Mouse (Mus musculus) heart, postnatal 4 days (tissue): ENCODE measurements around the gene Sae1. TPM values are rescaled to one million over a fixed set of nuclear protein-coding genes. Genes with fewer than 3 reads are reported as not detected.
"Not testable (repeated sequence)": the region's sequence is repeated elsewhere in the genome, so short reads cannot be mapped to it uniquely, and the experiment has no call there.

Source experiments
- DNase-seq: peaks from one replicate; pipeline ENCODE4 v3.0.0; 2021
- total RNA-seq, 2 experiments: library from RNA; stranded (reverse); gene quantifications; 2 replicates each; pipeline ENCODE4 v1.2.3; 2021

Gene Sae1
- total RNA-seq, 2 experiments from 2014 or later = 105 to 110 TPM

DNA sequence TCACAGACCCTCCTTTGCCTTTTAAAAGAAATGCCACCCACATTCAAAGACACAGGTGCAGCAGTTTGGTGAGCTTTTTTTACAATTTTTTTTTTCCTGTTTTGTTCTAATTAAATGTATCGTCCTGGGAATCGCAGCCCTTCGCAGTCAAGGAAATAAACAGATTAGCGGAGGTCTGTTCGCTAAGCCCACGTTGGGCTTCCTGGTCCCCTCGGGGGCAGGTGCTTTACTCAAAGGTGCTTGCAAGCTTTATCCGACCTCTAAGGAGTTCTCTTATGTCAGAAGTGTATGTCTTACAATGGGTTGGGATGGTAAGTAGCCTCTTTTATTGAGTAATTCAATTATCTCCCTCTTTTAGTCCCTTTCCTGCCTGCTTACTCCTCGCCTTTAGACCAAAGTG lies 14.8 kb upstream of the Sae1 start:
- no peak for DNase-seq

DNA sequence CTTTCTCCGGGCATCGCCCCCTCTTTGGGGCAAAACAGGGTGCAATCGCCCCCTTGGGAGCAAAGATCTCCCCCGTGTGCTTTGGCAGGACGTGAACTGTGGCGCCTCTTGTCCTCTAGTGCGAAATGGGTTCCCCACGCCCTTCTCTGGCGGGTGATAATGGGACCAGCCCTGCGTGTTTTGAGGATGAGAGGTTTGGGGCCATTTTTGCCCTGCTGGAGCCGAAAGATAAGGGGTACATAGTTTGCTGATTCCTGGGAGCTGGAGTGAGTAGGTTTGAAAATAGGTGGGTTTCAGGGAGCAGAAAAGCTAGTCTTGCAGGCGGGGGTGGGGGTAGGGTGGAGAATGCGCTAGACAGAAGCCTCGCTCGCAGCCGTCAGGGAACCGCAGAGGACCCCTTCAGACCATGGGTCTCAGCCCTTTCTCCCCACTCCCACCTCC lies 14.4 kb upstream of the Sae1 start:
- peak; percentile 57 for DNase-seq

DNA sequence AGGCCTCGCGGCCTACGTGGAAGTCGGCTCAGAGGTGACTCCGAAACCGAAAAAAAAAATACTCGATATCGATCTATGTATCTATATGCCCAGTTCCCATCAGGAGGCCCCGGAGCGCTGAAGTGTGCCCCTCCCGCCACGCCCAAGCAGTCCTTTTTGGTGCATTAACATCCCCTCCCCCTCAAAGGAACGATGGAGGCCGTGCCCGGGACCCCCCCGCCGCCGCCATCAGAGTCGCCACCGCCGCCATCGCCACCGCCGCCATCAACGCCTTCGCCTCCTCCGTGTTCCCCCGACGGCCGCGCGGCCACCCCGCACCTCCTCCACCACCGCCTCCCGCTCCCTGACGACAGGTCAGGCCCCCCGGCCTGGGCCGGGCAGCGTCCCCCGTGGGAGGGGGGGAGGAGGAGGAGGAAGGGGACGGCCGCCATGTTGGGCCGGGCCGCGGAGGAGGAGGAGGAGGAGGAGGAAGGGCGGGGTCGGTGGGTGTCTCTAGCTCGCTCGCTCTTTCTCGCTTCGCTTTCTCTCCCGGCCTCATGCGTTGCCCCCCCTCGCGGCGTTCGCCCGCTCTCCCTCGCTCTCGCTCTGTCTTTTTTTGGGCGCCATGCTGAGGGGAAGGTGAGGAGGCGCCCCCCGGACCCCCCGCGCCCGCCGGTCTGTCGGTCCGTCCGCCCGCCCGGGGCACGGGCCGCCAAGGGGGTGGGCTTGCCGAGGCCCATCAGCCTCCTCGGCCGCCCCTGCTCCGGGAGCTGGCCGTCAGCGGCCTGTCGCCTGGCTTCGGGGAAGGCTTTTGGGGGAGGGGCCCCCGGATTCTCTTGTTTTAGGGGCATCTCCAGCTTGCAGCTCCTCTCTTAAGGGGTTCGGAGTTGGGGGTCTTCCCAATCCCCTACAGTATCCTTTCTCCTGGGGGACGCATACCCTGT lies 13.3 kb upstream of the Sae1 start, which contains the start of gene Zc3h4:
TSS of gene Zc3h4 (plus strand) at position 222 of the 923 bp plus-strand sequence.
- DNase-seq = peak; percentile 92

DNA sequence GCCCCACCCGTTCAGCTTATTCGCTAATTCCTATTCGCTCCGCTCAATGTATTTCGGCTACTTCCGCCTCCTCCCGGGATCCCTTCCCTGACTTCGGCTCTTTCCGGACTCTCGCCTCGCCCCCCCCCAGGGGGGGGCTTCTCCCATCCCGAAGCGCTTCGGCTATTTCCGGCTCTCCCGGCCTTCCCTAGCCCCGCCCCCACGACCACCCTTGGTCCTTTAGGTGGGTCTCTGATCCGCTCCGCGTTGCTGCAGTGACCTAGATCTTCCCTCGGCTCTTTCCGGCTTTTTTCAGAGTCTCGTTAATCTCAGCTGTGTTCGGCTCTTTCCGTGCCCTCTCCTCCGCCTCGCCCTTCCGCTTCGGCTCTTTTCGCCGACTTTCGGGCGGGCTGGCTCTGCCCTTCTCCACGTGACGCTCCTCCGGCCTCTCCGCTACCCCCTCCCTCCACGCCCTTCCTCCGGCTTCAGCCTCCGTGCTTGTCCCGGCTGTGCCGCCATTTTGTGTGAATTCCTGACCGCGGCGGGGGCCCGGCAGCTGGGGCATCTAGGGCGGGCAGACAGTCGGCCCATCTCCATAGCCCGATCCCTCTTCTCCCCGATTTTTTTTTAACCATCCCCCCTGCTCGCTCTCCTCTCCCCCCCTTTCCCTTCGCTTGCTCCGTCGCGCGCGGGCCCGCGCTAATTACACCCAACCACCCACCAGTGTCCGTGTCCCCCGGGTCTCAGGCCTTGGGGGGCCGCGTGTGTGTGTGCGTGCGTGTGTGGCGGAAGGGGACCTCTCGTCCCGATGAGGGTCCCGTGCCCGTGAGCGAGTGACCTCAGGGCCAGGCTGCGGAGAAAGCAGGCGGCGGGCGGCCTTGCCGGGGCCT lies 12.4 kb upstream of the Sae1 start:
- DNase-seq = peak; percentile 99

DNA sequence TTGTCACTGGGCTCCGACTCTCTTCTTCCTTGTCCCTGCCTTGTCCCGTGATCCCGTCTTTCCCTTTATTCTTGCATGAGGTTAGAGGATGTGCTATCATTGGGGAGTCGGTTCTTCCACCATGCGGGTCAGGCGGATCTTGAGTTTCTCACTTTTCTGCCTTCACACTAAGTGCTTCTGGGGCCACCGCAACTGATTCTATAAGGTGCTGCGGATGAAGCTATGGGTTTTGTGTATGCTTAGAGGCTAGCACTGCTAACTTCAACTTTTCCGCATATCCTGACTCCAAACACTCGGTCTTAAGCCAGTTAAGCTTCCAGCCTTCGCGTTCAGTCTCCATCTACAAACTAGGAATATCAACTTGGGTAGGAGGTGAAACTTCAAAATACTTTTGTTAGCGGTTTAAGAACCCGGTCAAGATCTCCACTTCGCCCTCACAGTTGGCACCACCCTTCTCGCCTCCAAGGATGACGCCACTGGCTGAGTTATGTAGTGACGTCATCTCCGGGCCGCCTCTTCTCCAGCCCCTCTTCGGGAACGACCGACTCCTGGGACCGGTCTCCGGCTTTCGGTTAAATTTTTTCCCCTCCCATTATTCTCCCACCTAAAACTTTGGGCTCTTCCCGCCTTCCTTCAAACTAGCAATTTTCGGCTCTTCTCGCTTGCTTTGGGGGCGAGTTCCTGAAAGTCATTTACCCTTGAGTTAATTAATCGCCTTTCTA lies 11.7 kb upstream of the Sae1 start:
- peak; percentile 93 for DNase-seq

DNA sequence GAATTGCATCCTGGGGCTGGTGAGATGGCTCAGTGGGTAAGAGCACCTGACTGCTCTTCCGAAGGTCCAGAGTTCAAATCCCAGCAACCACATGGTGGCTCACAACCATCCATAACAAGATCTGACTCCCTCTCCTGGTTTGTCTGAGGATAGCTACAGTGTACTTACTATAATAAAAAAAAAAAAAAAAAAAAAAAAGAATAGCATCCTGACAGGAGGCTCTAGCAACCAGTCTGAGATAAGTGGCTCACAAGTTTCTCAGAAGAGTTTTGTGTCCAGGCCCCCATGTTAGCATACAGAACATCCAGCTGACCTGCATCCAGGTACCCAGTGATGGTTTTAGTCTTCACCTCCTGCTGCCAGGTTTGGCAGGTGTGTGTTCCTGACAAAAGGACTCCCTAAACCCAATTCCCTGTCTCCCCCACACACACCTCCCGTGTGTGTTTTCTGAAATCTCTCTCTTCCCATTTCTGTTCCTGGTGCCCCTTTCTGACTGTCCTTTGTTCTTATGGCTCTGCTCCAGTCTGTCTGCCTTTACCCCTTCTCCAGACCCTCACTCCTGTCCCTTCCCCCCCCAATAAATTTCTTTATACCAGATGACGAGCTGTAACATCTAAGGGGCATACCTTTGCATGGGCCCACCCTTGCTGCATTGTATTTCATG lies 10.9 kb upstream of the Sae1 start:
- no peak for DNase-seq

DNA sequence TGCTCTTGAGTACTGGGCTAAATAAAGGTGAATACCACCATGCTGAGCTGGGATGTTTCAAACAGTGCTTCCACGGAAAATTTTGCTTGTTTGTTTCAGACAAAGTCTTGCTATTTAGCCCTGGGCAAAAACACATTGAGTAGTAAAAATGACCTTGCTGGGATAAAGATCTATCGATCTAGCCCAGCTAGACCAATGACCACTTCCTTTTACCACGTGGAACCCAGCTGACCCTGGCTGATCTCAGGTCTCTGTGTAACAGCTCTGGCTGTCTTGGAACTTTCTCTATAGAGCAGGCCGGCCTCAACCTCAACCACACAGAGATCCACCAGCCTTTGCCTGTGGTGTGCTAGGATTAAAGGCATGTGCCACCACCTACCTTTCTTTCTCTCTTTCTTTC lies 9.9 kb upstream of the Sae1 start:
- no peak for DNase-seq

DNA sequence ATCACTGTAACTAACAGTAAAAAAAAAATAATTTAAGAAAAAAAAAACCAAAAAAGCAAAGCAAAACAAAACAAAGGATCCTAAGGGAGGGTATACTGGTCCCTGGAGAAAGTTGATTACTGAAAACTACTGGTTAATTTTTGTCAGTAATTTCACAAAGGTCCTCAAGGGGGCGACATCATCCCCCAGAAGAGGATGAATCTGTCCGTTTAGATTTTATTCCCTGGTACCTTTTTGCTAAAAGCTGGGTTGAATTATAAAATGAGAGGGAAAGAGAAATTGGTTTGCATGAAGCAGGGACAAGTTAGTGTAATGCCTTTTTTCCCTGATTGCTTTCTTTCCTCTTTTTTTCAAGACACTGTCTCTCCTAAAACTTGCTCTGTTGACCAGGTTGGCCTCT lies 8.3 kb upstream of the Sae1 start:
- peak; percentile 57 for DNase-seq

DNA sequence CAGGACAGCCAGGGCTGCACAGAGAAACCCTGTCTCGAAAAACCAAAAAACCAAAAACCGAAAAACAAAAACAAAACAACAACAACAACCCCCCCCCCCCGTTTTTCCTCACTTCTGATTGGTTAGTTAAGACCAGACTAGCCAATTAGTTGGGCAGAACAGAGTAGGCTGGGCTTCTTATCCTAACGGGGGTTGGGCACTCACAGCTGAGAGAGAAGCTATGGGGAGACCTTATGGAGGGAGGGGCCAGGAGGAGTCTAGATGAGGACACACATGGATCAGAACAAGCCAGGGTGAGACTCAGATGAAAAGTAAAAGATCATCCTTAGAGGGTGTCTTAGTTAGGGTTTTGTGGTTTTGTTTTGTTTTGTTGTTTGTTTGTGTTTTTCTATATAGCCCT lies 5.3 kb upstream of the Sae1 start:
- DNase-seq = no peak

DNA sequence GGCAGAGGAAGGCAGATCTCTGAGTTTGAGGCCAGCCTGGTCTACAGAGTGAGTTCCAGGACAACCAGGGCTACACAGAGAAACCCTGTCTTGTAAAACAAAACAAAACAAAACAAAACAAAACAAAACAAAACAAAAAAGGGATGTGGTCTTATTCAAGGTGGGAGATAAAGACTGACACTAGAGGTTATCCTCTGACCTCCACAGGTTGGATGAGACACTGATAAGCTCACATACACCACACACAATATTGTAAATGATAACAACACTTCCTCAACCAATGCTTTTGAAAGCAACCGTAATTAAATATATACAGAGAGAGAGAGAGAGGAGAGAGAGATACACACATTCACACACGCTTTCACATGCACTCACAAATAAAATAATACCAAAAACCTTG lies 2.3 kb upstream of the Sae1 start:
- DNase-seq = not testable (repeated sequence)

DNA sequence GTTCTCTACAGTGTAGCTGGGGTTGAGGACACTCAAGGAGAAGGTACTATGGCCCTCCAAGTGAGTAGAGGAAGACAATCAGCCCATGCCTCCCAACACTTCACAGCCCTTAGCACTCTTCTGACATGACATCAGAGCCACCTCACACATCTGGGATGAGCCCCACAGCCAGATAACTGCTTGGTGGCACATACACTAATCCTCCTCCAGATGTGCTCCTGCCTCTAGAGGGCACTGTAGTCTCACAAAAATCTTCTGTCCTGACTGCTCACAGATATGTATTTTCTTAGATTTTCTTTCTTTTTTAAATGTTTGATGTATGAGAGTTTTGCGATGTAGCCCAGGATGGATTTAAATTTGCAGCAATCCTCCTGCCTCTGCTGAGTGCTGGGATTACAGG lies 11.1 kb downstream of the Sae1 start:
- peak; percentile 70 for DNase-seq

DNA sequence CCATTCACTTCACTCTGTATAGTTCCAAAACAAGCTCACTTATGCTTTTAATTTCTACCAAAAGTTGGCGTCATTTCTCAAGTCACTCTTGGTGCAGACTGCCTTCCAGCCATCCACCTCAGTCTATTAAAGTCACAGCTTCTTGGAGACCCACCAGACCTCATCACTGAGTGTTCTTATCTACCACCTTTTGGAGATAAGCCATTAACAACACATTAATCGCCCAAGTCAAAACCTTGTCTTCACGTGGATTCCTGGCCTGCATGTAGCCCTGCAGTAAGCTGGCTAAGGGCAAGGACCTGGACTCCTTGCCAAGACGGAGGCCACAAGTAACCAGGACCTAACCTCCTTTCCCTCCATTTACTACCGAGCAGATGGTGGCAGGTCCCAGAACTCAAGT lies 12.6 kb downstream of the Sae1 start:
- no peak for DNase-seq

DNA sequence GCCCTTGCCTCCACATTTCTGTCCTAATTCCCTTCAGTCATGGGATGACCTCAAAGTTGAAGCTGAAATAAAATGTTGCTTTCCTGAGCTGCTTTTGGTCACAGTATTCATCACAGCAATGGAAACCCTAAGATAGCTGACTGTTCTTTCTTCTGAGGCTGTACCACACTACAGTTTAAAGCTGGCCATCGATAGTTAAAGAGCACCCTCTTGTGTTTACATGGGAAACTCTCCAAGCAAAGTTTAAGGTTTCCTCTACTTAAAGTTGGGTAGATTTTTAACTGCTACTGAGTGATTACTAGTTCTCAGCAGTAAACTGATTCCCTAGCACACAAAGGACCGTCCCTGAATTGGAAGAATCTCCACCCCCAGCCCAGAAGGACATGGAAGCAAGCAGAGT lies 13.9 kb downstream of the Sae1 start:
- DNase-seq = no peak

DNA sequence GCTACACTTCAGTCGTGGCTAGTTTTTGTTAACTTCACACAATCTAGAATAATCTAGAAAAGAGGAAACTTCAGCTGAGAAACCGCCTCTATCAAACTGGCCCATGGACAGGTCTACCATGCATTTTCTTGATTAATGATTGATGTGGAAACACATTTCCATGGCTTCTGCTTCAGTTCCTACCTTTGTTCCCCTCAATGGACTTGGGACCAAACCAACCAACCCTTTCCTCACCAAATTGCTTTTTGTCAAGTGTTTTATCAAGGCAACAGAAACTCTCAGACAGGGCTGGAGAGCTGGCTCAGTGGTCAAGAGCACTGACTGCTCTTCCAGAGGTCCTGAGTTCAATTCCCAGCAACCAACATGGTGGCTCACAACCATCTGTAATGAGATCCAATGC lies 17.0 kb downstream of the Sae1 start:
- DNase-seq = no peak

DNA sequence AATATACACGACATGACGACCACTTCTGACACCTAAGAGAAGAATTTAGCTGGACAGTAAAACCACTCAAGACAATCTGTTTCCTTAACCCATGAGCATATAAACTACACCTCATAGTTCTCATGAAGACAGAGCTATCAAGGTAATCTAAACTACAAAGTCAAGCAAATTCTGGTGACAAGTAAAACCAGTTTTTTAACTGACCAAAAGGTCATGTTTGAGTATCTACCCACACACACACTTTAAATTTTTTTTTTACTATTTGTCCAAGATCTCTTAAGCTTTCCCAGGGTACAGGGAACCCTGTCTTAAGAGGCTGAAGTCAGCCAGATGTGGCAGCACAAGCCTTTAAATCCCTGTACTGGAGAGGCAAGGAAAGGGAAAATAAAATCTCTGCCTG lies 18.8 kb downstream of the Sae1 start:
- no peak for DNase-seq

DNA sequence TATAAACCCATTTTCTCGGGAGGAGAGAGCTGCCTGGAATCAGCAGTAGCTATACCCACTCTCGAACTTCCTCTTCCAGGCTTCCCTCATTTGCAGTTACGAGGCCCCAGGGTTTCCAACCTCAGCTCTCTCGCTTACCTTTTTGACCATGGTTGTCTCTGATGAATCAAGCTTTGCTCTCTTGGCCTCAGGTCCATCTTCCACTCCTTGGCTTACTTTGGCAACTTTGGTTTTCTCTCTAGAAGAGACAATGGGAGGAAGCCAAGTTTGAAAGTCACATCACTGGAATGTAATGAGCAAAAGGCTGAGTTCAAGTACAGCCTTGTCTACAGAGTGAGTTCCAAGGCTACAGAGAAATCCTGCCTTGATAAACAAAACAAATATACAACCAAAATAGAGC lies 20.9 kb downstream of the Sae1 start:
- no peak for DNase-seq

DNA sequence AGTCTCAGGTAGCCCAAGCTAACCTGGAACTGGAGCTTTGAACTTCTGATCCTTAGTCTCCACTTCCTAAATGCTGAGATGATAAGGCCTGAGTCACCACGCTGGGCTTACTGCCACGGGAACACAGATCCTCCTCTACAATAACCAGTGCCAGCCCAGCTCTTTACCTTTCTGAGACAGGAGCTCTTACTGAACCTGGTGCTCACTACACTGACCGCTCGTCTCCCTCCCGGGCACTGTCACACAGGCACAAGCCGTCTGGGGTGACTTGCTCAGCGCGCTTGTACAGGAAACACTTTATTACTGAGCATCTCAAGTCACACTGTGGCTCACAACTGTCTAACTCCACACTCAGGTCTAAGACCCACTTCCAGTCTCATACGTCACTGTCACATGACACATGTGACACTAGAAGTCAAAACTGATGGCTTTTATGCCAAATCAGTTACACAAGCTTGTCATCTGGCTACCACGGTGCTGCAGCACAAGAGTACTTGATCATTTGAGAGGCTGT lies 21.4 kb downstream of the Sae1 start:
- peak; percentile 17 for DNase-seq

DNA sequence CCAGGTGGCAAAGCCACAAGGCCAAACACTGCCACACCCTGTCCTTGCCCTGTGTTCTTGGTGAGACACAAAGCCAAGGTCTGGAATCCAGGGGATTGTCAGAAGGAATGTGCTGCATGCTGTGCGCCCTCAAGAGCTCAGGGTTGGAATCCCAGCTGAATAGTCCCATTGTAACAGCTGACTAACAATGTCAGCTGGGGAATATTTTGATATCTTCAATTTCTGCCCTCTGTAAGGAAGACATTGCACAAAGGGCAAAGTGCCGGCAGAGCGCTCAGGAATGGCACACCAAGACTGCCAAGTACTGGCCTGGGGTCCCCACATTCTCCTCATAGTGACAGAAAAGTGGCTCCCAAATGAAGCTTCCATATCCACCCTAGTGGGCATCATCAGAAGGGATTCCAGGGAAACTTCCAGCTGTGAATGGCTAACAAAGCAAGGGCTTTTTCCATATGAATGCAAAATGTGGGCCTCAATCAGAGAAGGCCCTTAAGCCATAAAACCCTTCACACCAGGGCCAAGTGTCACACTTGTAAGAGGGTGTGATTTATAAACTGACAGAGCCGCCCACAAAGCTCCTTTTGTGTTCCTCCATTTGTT lies 22.6 kb downstream of the Sae1 start:
- peak; percentile 17 for DNase-seq

DNA sequence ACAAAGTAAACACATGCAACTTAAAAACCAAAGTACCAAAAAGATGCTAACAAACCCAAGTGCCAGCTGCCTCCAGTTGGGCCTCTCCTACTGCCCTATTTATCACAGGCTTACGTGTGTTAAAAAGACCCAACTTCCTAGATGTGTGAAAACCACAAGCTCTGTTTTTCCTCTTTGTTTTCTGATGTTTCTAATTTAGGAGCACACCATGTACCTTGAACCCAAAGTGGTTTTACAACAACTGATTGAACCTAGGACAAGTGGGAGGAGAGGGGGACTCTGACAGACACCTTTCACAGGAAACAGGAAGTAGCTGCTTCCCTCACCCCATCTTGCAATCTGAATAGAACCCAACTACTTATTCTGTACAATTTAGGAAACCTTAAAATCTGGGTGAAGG lies 23.3 kb downstream of the Sae1 start:
- no peak for DNase-seq

DNA sequence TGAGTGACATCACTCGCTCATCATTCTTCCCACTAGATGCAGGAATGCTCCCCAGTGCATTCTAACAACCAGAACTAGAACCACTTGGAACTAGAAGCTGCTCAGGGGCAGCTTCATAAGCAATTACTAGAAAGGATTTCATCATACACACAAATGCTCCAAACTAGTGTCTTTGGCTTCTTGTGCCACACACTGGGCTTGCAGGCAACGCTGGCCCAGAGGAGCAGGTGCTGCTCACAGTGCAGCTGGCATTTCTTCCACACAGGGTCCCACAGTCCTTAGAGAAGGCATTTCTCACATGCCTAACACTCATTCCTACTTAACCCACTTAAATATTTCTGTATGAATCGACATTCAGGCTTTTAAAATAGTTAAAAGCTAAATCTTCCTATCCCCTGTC lies 30.0 kb downstream of the Sae1 start:
- no peak for DNase-seq

DNA sequence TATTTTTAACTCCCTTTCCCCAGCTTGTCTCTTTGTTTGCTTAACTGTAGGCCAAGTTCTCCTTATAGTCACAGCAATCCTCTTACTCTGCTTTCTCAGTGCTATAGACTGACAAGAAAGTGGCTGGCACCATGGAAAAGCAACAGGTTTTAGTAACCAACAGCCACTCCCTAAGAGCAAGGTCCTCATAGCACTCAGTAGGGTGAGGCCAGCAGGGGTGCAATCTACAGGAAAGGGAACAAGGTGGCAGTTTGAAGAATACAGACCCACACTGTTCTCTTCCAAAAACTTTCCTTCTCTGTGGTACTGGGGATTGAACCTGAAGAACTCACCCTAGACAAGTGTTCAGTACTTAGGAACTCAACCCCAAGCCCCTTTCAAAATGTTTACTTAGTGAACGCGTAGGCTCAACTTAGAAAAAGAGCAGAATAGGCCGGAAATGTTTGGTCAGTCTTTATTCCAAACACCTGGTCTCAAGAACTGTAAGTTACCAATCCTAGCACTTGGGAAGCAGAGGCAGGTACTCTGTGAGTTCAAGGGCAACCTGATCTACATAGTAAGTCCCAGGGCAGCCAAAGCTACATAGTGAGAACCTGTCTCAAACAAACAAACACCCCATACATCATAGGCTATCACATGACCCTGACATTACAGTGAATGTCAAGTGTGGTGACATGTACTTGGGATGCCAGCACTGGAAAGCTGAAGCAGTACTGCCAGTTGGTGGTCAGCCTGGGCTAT lies 31.6 kb downstream of the Sae1 start:
- no peak for DNase-seq
